Mouse (Mus musculus) G1E (cell line): ENCODE data around the gene Nfrkb. TPM values are rescaled to one million over a fixed set of nuclear protein-coding genes. Genes with fewer than 3 reads are reported as not detected.

Experiments
- ATAC-seq: 2 replicates; pipeline ENCODE4 v1.8.0; 2016; ENCODE audit warnings: mild to moderate bottlenecking; ENCODE audit not compliant: insufficient number of reproducible peaks, poor library complexity, low FRiP score, severe bottlenecking; ENCODE audit errors: extremely low read depth
- DNase-seq: peaks from one replicate; pipeline ENCODE4 v3.0.0; 2012; ENCODE audit warnings: low spot score
- H3K27me3 ChIP-seq: 2 replicates; pipeline ENCODE4 v1.6.1; 2012; ENCODE audit warnings: mild to moderate bottlenecking, low read length, inconsistent platforms; ENCODE audit not compliant: insufficient read depth
- H3K36me3 ChIP-seq: replicated peaks from 2 replicates; pipeline ENCODE3; 2012; ENCODE audit warnings: mild to moderate bottlenecking, inconsistent platforms
- H3K4me1 ChIP-seq: 2 replicates; pipeline ENCODE4 v1.6.1; 2012; ENCODE audit warnings: low read depth, low read length, inconsistent platforms, mixed read lengths; ENCODE audit not compliant: insufficient read depth
- H3K4me3 ChIP-seq: 2 replicates; pipeline ENCODE4 v1.5.1; 2012; ENCODE audit warnings: low read depth, mild to moderate bottlenecking, inconsistent platforms, low read length, moderate library complexity, mixed read lengths
- H3K9me3 ChIP-seq: replicated peaks from 2 replicates; pipeline ENCODE4 v1.6.1; 2012; ENCODE audit warnings: inconsistent platforms
- CTCF ChIP-seq: IDR thresholded peaks from 2 replicates; pipeline ENCODE4 v1.5.1; 2012; ENCODE audit warnings: low read depth, low read length, inconsistent platforms, mixed read lengths
- GATA1 ChIP-seq: IDR thresholded peaks from 2 replicates; pipeline ENCODE4 v1.6.1; 2012; ENCODE audit warnings: borderline replicate concordance, low read length, inconsistent platforms, mixed read lengths
- GATA2 ChIP-seq: IDR thresholded peaks from 2 replicates; pipeline ENCODE4 v1.6.1; 2012; ENCODE audit warnings: low read depth, low read length, inconsistent platforms, borderline replicate concordance
- POLR2AphosphoS5 ChIP-seq: IDR thresholded peaks from 2 replicates; pipeline ENCODE4 v1.6.1; 2012; ENCODE audit warnings: low read depth, low read length, inconsistent platforms; ENCODE audit not compliant: insufficient replicate concordance
- TAL1 ChIP-seq: conservative IDR thresholded peaks from 2 replicates; pipeline ENCODE4 v1.6.1; 2012; ENCODE audit warnings: low read depth, low read length, inconsistent platforms, mixed read lengths
- polyA plus RNA-seq: library from polyadenylated mRNA; stranded (reverse); fragments of >175 nt; gene quantifications from 2 replicates; pipeline ENCODE4 v1.2.3, GENCODE M21; 2012
- total RNA-seq, 2 experiments: library from RNA; stranded (forward) in 1 of 2; stranded (reverse) in 1 of 2; fragments of 200-1000 nt in 1 of 2; fragments of >200 nt in 1 of 2; fragmentation: Nextera tagmentation in 1 of 2; gene quantifications; 2 replicates each; pipeline ENCODE4 v1.2.3; 2014 to 2017

The Nfrkb gene
- total RNA-seq (2014; fragmentation: Nextera tagmentation), result 36.7 and 39.9 TPM in 2 replicates
- total RNA-seq (2017), result 23.8 and 24.4 TPM in 2 replicates
- 11.0 and 21.2 TPM in 2 replicates for polyA plus RNA-seq

DNA sequence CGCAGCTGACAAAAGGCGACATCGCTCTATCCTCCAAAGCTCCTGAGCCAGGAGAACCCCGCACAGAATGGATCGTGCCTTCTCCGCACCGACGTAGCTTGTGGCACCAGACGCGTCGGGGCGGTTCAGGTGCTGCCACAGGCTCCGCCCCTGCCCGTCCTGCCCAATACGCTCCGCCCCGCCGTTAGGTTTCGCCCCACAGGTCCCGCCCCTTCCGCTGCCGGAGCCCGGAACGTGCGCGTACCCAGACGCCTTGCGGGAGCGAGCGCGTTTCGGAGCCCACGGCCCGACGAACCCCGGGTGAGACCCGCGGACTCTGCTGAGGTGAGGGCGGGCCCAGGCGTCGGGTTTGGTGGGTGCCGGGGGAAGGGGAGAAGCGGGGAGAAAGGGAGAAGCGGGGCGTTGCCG lies at the start of gene Nfrkb:
Gene Nfrkb, plus strand, starts transcription at position 246 of the 408 bp plus-strand sequence.
- Histone ChIP-seq H3K4me1 (peaks cover 35% of the 10 kb centered on the region), H3K9me3 (no peaks in the 10 kb centered on the region)

DNA sequence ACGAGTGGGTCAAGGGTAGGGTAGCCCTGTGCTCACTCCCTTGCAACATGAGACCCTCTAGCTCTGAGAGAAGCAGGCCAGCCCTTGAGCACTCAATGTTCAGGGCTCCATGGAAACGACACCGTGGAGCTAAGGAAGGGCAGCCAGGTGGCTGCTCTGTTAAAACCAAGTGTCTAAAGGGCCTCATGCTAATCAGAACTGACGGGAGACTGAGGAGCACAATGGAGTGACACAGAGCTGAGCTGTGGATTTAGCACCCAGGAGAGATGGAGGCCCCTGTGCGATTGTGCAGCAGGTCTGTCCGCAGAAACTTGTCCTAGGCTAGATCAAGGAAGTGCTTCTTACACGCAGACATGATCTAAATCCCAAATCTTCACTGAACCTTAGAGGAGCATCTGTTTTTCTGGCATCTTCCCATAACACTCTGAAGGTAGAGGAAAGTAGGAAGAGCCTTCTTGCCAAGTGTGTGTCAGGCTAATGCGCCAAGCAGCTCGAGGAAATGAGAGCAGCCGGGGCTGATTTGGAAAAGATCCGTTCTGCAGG lies 41.6 kb upstream of the Nfrkb start:
- TF ChIP-seq CTCF (no peak), GATA2 (no peak), POLR2AphosphoS5 (no peak), GATA1 (no peak), TAL1 (no peak)
- Histone ChIP-seq H3K27me3 (no peaks in the 10 kb centered on the region), H3K4me3 (no peak overlapping the region), H3K36me3 (peaks cover 60% of the 10 kb centered on the region), H3K4me1 (no peaks in the 10 kb centered on the region), H3K9me3 (no peaks in the 10 kb centered on the region)
- DNase-seq, result no peak
- ATAC-seq, result no peak

More for the DNA sequence above, at the start of gene Nfrkb:
- peak; percentile 97 for ATAC-seq
- H3K36me3 ChIP-seq, result peaks cover 30% of the 10 kb centered on the region
- H3K4me3 ChIP-seq, result peak within 1 kb of the TSS; percentile 92
- TF ChIP-seq GATA1 (no peak), TAL1 (no peak), GATA2 (no peak), CTCF (no peak), POLR2AphosphoS5 (no peak)
- peak; percentile 97 for DNase-seq
- no peaks in the 10 kb centered on the region for H3K27me3 ChIP-seq

GRCm38 (mm10) chr9:31346575-31347080 lies 39.4 kb upstream of the Nfrkb start:
- no peak for DNase-seq

GRCm38 (mm10) chr9:31348458-31348857 lies 37.5 kb upstream of the Nfrkb start:
- TF ChIP-seq CTCF, result no peak
- TF ChIP-seq POLR2AphosphoS5, result no peak
- TF ChIP-seq GATA2, result no peak
- TF ChIP-seq TAL1, result no peak
- TF ChIP-seq GATA1, result no peak
- no peak for ATAC-seq

More at GRCm38 (mm10) chr9:31346575-31347080, 39.4 kb upstream of the Nfrkb start:
- Histone ChIP-seq H3K9me3 (no peaks in the 10 kb centered on the region), H3K4me1 (no peaks in the 10 kb centered on the region; the same call in 1 of the 2 replicates), H3K36me3 (peaks cover 63% of the 10 kb centered on the region), H3K4me3 (no peak overlapping the region), H3K27me3 (no peaks in the 10 kb centered on the region)
- no peak for ATAC-seq
- TF ChIP-seq TAL1 (no peak), POLR2AphosphoS5 (no peak), GATA2 (no peak), CTCF (no peak), GATA1 (no peak)

DNA sequence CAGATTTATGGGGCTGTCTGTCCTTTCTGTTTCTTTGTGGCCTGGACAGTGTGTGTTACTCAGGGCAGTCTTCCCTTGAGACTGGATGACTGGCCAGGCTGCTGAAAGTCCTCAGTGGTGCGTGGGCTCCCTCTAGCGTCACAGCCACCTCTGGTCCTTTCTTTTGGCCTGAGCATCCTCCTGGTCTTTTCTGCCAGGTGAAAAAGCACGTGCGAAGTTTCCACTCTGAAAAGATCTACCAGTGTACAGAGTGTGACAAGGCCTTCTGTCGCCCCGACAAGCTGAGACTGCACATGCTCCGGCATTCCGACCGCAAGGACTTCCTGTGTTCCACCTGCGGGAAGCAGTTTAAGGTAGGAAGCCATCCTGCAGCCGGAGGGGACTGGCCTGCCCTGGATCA lies 37.1 kb upstream of the Nfrkb start:
- peaks cover 67% of the 10 kb centered on the region for H3K36me3 ChIP-seq

More at GRCm38 (mm10) chr9:31348458-31348857, 37.5 kb upstream of the Nfrkb start:
- no peaks in the 10 kb centered on the region for H3K27me3 ChIP-seq
- peaks cover 65% of the 10 kb centered on the region for H3K36me3 ChIP-seq
- H3K4me1 ChIP-seq, result no peaks in the 10 kb centered on the region; the same call in 1 of the 2 replicates
- no peak overlapping the region for H3K4me3 ChIP-seq
- no peak for DNase-seq
- no peaks in the 10 kb centered on the region for H3K9me3 ChIP-seq

GRCm38 (mm10) chr9:31352716-31353115 lies 33.3 kb upstream of the Nfrkb start:
- ATAC-seq, result no peak
- no peaks in the 10 kb centered on the region; the same call in 1 of the 2 replicates for H3K4me1 ChIP-seq

More for the DNA sequence above, 37.1 kb upstream of the Nfrkb start:
- TF ChIP-seq CTCF (peak; percentile 67), TAL1 (no peak)
- DNase-seq, result peak; percentile 65
- no peaks in the 10 kb centered on the region for H3K9me3 ChIP-seq
- no peak overlapping the region for H3K4me3 ChIP-seq
- ATAC-seq, result peak; percentile 22; the same call in 1 of the 2 replicates
- no peaks in the 10 kb centered on the region for H3K27me3 ChIP-seq
- H3K4me1 ChIP-seq, result no peaks in the 10 kb centered on the region; the same call in 1 of the 2 replicates

More at GRCm38 (mm10) chr9:31352716-31353115, 33.3 kb upstream of the Nfrkb start:
- Histone ChIP-seq H3K4me3 (no peak overlapping the region), H3K36me3 (peaks cover 73% of the 10 kb centered on the region), H3K27me3 (no peaks in the 10 kb centered on the region), H3K9me3 (no peaks in the 10 kb centered on the region)
- no peak for DNase-seq
- TF ChIP-seq CTCF (no peak), GATA1 (no peak)
